Mouse (Mus musculus): ENCODE data around the gene Tanc1.

GRCm38 (mm10) chr2:59737368-59737767, 125.5 kb downstream of the Tanc1 start:
- no peak for TF ChIP-seq CTCF (IDR thresholded peaks at IDR 0.05; ENCODE audit: low read depth, low read length)
- no peak for TF ChIP-seq POLR2AphosphoS5 (IDR thresholded peaks at IDR 0.05; ENCODE audit: insufficient replicate concordance, low read depth, low read length)

Measured in G1E (cell line).